Mouse (Mus musculus) gonadal fat pad, adult 2 months (tissue): ENCODE data around the gene Ago4. TPM values are rescaled to one million over a fixed set of nuclear protein-coding genes. Genes with fewer than 3 reads are reported as not detected.
"Not testable (repeated sequence)": the region's sequence is repeated elsewhere in the genome, so short reads cannot be mapped to it uniquely, and the experiment has no call there.

Source experiments
- DNase-seq: peaks from one replicate; pipeline ENCODE4 v3.0.0-alpha.2; 2012; ENCODE audit warnings: low read depth
- polyA plus RNA-seq: library from polyadenylated mRNA; depleted of rRNA; stranded (reverse); fragments of >200 nt; gene quantifications from 2 replicates; pipeline ENCODE4 v1.2.3, GENCODE M21; 2012; rRNA removed

Ago4 gene
- 1.5 and 1.6 TPM in 2 replicates for polyA plus RNA-seq

DNA sequence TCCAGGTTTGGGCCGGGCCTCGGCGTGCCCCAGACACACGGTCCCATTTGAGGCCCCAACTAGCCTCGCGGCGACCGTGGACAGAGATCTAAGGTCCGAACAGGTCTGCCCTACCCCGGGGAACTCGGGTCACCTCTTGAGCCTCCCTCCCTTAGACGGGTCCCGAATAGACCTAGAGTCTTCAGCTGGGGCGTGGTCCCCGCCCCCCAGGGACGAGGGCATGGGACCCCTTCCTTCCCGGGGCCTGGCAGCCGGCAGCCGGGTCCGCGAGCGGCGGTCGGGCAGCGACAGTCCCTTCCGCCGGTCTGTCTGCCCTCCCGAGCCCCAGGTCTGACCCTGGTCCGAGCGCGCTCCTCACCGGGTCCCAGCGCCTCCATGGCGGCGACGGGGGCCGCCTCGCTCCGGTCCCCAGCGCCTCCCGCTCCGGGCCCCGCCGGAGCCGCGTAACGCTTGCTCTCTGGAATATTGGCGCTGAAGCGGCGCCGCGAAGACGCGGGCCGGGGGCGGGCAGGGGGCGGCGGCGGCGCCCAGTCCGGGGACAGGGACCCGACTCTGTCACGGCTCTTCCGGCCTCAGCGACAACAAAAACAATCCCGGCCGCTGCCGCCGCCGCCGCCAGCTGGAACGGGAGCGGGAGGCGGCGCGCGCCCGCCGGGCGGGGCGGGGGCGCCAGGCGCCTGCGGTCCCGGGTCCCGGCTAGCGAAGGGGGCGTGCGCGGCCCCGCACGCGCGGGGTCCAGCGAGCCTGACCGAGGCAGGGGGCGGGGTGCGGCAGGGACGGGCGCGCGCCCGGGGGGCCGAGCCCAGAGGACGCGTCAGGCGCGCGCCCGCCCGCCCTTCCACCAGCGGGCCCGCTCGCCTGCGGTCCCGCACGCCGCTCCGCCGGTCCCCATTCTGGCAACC lies at the start of gene Ago4:
Ago4 (minus strand) TSS at position 646 of the 902 bp plus-strand sequence.
- no peak for DNase-seq

DNA sequence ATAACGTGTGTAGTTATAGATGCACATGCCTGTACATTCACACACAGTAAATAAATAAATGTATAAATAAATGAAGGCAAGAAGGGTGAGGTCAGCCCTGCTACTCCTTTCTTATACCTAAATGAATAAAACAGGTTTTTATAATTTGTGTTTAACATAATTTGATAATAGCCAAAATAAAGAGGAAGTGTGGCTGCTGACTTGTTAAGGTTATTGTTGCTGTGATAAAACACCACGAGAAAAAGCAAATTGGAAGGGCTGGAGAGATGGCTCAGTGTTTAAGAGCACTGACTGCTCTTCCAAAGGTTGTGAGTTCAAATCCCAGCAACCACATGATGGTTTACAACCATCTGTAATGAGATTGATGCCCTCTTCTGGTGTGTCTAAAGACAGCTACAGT lies 45.8 kb upstream of the Ago4 start:
- DNase-seq, result no peak

DNA sequence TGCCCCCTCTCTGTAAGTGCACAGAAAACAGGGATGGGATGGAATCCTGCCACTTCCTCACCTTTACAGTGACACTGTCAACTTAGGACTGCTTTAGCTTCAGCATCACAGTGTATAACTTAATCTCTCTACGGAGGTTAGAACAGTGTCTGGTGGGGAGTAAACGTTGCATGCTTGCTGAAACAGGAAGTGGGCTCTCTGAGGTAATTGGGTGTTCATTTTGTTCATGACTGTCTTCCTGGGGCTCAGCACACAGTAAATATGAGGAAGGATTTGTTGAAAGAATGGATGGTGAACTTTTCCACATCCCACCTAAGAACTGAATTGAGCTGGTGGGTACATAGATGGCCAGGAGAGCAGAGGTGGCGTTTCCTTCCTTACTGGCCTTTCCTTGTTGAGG lies 44.6 kb upstream of the Ago4 start:
- DNase-seq, result no peak

DNA sequence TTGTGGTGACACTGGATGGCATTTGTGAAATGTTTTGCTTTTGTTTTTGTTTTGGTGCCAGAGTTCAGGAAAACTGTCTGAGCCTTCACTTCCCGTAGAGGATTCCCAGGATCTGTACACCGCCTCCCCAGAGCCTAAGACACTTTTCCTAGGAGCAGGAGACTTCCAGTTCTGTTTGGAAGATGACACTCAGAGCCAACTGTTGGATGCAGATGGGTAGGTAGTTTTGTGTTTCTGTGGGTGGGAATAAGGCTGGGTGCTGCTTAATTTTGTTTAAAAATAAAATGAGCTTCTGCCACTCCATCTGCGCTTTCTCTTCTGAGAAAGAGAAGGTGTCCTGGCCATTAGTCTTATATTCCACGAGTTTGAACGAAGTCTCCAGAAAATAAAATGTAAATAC lies 43.0 kb upstream of the Ago4 start:
- no peak for DNase-seq

DNA sequence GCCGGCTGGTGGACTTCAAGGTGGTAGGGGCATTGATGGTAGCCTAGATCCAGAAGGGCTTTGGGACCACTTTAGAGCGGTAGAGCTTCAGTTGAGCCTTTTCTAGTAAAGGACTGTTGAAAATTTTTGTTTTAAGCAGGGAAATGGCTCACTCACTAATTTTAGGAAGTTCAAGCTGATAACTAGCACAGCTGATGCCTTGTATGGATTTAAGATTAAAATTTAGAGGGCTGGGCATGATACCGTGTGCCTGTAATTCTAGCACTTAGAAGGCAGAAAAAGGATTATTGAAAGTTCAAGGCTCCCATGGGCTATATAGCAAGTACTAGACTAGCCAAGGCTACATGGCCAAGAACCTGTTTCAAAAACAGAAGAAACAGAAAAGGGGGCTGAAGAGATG lies 36.5 kb upstream of the Ago4 start:
- no peak for DNase-seq

DNA sequence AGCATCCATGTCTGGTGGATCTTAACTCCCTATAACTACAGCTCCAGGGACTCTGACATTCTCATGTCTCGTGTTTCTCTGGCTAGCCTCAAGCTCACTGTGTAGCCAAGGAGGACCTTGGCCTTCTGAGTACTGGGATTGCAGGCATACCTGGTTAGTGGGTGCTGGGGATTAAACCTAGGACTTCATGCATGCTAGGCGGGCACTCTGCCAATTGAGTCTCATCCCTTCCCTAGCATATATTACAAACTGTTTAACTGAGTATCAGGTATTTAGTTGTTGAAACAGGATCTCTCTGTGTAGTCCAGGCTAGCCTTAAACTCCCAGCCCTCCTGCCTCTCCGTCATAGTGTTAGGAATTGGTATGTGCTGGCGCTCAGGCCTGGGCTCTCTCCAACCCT lies 34.0 kb upstream of the Ago4 start:
- no peak for DNase-seq

DNA sequence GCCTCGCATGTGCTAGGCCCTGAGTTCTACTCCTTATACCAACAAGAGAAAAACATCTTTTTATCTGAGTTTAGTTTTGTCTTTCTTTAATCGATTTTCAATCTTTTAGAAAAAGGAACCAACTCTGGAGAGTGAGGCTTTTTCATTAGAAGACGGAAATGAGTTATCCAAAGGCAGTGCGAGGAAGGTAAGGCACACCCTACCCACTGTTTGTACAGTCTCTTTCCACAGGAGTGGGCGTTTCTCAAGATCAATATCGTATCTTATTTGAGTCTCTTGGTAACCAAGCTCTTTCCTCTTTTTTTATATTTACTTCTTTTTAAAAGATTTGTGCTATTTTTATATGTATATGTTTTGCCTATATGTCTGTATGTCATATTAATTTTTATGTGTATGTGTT lies 30.5 kb upstream of the Ago4 start:
- no peak for DNase-seq

DNA sequence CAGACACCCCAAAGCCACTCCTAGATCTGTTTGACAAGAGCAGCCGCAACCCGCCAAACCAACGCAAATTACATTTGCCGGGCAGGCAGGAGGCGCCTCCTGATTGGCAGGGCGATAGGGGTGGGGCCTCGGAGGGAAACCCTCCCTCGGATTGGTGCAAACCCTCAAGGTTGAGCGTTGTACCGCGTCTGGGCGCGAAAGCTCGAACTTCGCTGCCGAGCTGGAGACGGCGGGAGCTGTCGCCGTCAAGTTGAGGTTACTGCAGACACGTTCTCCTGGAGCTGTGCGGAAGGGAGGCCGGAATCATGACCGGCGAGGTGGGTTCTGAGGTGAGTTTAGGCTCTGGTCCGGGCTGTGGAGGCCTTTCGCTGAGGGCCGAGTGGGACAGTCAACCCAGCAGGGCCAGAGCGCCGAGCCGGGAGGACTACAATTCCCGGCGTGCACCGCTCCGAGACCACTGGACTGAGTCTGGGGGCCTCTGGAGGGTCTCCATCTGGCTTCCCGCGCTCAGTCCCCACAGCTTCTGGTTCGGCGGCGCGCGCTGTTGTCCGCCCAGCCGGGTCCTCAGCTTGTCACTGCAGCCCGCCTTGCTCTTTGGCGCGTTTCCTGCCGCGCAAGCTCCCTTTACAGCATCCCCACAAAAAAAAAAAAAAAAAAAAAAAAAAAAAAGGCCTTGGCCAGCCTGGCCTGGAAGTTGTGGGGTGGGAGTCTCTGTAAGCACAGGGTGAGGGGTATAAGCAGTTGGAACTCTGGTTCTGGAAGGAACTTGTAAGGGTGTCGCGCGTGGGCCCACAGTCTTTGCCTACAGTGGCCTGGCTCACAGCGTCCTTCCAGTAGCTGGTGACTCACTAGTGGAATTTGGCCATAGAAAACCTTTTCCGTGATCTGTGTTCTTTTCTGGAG lies 23.8 kb upstream of the Ago4 start, which contains the start of gene Clspn:
Clspn (plus strand) TSS at position 127 of the 903 bp plus-strand sequence.
- no peak for DNase-seq

DNA sequence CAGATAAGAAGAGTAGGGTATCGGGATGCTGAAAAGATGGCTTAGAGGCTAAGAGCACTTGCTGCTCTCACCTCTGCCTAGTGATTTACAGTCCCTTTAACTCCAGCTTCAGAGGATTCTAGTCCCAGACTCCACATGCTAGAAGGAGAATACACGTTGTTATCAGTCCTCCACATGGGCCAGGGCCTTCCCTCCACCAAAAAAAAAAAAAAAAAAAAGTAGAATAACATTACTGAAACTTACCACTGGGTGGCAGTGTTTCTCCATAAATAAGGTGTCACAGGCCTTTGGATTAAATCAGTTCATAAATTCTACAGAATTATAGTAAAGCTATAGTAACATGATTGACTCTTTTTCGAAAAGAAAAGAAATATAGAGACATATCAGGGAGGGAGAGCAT lies 21.2 kb upstream of the Ago4 start:
- no peak for DNase-seq

DNA sequence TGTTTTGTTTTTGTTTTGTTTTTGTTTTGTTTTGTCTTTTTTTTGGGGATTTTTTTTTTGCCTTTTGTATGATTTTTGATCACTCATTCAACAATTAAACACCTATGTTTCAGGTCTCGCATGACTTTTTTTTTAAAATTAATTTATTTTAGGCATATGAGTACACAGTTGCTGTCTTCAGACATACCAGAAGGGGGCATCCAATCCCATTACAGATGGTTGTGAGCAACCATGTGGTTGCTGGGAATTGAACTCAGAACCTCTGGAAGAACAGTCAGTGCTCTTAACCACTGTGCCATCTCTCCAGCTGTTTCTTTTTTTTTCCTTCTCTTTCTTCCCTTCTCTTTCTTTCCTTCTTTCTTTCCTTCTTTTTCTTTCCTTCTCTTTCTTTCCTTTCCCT lies 20.4 kb upstream of the Ago4 start:
- no peak for DNase-seq

DNA sequence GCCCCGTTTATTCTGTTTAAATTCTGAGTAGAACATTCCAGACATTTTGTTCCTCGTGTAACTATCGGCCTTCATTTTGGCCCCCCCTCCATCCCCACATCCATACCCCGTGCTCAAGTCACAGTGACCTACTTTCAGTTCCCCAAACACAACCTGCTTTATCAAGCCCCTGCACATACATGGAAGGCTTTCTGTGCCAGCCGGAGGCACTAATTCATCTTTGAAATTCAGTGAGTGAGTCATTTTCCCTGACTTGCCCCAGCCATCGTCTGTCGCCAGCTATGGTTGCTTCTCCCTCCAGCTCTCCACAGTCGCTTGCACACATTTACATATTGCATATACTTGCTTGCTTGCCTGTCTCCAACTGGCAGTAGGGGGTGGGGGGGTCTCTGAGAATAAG lies 19.8 kb upstream of the Ago4 start:
- DNase-seq, result no peak

DNA sequence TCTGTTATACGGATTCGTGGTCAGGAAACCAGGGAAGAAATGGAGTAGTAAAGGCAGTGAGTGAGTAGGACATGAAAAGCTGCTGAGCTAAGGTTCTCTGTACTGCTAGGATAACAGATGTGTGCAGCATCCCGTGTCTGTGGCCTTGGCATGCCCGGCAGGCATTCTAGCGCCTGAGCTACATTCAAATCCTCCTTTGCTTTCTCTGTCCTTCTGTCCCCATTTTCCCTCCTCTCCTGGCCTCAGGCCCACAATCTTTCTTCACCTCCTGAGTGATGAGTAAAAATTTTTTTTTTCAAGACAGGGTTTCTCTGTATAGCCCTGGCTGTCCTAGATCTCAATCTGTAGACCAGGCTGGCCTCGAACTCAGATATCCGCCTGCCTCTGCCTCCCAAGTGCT lies 18.9 kb upstream of the Ago4 start:
- DNase-seq, result no peak

DNA sequence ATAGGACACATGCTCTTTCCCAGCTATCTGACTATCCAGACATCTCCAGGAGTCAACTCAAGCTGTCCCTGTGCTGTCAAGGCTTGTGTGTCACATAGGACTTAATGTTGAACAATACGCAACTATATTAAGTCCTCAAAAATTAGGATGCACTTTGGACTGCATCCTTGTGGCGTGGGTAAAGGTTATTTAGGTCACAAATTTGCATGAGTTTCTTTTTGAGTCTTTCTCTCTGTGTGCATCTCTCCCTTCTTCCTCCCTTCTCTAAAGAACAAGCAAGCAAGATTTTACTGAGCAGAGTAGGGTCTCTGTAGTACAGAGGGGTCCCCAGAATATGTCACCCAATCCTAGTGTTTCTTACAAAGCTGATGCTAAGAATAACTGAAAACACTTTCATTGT lies 12.9 kb upstream of the Ago4 start:
- DNase-seq, result no peak

DNA sequence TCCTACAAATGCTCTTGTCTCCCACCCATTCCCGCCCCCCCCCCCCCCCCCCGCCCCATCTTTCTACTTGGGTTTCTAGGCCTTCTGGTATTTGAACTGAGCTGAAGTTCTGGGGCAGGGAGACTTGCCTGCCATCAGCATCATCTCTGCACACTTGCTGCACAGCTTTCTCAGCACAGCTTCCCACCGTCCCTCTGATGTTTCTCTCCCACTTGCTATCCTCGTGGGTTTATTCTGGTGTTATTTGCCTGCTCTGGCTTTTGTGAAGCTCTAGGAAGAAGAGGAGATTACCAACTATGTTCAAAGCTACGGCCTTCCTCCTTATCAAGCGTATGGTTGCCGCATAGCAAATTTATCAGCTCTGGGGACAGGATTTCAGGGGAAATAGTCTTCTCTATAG lies 12.4 kb upstream of the Ago4 start:
- DNase-seq, result no peak

DNA sequence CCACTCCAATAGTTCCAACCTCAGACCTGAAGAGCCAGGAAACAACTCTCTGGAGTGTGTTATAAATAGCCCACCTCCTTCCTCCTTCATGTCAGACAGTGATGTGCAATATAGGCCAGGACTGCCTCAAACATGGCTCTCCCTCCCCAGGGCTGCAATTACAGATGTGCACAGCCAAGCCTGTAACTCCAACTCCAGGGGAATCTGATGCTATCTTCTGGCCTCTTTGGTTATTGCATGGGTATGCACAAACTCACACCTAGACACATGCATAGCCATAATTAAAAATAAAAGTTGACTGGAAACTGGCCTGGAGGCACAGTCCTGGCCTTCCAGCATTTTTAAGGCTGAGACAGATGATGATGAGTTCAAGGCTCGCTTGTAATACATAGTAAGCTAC lies 11.7 kb upstream of the Ago4 start:
- DNase-seq, result no peak

DNA sequence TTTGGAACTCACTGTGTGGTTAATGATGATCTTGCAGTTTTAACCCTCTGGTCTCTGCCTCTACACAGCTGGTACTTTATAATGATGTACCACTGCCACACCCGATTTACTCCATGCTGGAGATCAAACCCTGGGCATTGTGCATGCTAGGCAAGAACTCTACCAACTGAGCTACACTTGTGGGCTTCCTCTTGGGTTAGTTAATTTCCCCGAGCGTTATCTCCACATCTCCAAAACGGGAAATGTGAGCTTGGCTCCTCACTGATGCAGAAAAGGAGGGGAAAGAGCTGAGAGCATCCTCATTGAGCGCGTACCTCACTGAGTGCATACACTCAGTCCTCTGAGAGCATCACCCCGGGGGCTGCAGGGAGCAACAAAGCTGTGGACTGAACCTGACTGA lies 9.6 kb upstream of the Ago4 start:
- DNase-seq, result no peak

DNA sequence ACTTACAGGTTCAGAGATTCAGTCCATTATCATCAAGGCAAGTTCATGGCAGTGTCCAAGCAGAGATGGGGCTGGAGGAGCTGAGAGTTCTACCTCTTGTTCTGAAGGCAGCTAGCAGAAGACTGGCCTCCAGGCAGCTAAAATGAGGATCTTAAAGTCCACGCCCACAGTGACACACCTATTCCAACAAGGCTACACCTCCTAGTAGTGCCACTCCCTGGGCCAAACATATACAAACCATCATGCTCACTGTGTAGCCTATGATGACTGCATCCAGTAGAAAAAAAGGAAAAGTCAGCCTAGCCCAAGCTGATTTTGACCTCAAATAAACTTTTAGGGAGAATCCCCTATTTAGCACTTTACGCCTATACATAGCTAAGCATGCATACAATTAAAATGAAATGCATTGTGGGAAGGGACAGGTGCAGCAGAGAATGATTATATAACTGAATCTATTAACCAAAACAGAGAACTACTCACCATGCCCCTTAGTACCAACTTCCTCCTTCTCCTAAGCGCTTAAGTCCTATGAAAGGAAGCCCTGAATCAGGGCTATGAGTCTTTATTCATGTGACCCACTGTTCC lies 7.3 kb upstream of the Ago4 start:
- DNase-seq, result no peak

DNA sequence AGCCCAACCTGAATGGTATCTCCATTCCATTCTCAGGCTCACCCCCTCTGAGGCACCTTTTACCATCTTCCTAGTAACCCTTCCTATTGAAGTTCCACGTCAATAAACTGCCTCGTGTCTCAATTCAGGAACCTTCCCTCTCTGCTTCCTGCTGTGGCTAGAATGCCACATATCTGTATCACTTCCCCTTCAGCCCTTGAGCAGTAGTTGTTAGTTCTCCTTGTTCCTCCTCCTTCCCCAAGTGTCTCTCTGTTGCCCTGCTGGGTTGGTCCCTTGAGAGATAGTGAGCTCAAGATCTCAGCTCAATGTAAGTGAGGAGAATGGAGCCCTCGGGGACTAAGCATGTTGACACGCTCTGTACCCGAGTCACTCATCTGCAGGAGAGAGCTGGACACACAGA lies 3.6 kb upstream of the Ago4 start:
- DNase-seq, result no peak

DNA sequence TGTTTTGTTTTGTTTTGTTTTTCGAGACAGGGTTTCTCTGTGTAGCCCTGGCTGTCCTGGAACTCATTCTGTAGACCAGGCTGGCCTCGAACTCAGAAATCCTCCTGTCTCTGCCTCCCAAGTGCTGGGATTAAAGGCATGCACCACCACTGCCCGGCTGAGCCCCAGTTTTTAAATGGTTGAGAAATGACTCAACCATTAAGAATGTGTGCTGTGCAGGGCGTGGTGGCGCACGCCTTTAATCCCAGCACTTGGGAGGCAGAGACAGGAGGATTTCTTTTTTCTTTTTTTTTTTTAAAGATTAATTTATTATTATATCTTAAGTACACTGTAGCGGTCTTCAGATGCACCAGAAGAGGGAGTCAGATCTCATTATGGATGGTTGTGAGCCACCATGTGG lies 2.4 kb upstream of the Ago4 start:
- DNase-seq, result not testable (repeated sequence)

DNA sequence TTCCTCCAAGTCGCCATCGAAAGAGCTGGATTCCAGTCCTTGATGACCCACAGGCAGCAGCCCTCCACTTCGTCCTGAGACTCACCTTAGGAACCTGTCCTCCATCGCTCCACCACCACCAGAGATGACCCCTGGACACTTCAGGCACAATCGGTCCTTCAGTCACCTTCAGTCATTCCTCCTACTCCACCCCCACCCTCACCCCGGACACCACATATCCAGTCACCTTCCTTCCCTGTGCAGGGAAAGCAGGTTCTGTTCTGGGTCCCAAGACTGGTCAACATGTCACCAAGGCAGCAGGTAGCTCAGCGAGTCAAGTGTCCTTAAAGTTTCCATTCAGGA lies 428 bp upstream of the Ago4 start:
- no peak for DNase-seq

DNA sequence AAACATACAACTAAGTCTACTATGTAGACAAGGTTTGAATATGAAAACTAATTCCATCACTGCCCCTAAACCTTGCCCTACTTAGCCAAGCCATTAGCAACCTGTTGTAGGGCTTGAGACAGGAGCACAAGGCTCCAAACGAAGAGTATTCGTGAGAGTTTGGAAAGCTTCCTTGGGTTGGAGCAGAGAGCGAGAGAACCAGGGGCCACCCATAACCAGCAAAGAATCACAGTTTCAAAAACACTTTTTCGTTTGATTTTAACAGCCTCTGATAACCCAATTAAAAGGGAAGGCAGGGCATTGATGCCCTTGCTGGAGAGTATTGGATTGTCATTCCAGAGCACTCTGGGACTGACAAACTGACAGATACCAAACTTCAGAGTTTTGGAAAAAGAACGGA lies 980 bp downstream of the Ago4 start:
- no peak for DNase-seq

DNA sequence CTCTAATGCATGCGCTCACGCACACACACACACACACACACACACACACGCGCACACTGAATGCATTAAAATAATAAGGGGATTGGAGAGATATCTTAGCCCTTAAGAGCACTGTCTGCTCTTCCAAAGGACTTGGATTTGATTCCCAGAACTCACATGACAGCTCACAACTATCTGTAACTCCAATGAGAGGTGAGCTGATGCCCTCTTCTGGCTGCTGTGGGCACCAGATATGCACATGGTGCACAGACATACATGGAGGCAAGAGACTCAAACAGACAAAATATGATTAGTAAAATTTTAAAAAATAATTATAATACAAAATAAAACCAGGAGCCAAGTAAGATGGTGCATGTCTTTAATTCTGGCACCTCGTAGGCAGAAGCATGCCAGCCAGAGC lies 6.4 kb downstream of the Ago4 start:
- DNase-seq, result no peak

DNA sequence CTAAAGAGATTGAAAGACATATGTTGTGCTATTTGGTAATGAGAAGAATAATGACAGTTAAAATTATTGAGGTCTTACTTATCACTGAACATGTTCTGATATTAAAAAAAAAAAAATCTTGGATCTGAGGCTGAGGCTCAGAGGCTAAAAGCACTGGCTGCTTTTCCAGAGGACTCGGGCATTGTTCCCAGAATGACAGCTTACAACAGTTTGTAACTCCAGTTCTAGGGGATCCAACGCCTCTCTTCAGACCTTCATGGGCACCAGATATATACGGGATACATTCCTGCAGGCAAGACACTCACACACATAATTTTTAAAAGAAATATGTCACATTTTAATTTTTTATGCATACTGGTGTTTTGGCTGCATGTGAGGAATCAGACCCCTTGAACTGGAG lies 7.1 kb downstream of the Ago4 start:
- no peak for DNase-seq
